Mouse (Mus musculus): ENCODE measurements around the gene Cpa2. TPM values are rescaled to one million over a fixed set of nuclear protein-coding genes. Genes with fewer than 3 reads are reported as not detected.

Gene Cpa2
- total RNA-seq, 4 experiments from 2014 or later: 0.31 TPM; not detected in 3

GRCm38 (mm10) chr6:30576477-30577203, 35.3 kb downstream of the Cpa2 start:
- no peak for DNase-seq (ENCODE audit: low spot score)

- no peak for DNase-seq (ENCODE audit: low spot score)
Measured at GRCm38 (mm10) chr6:30579961-30580840, 38.8 kb downstream of the Cpa2 start.

- DNase-seq (ENCODE audit: low spot score): no peak
Measured at GRCm38 (mm10) chr6:30580841-30581176, 39.4 kb downstream of the Cpa2 start.

GRCm38 (mm10) chr6:30586886-30587442, 45.6 kb downstream of the Cpa2 start:
- DNase-seq (ENCODE audit: low spot score): no peak

GRCm38 (mm10) chr6:30589819-30590218, 48.4 kb downstream of the Cpa2 start:
- no peak for DNase-seq (ENCODE audit: low spot score)

- no peak for DNase-seq (ENCODE audit: low spot score)
Measured at GRCm38 (mm10) chr6:30591851-30592404, 50.5 kb downstream of the Cpa2 start.

- DNase-seq (ENCODE audit: low spot score): no peak
Measured at GRCm38 (mm10) chr6:30592417-30592974, 51.1 kb downstream of the Cpa2 start.

GRCm38 (mm10) chr6:30594364-30594763, 53.0 kb downstream of the Cpa2 start:
- DNase-seq (ENCODE audit: low spot score): no peak

- no peak for DNase-seq (ENCODE audit: low spot score)
Measured at GRCm38 (mm10) chr6:30596230-30596898, 55.0 kb downstream of the Cpa2 start.

- DNase-seq (ENCODE audit: low spot score): no peak
Measured at GRCm38 (mm10) chr6:30600033-30600432, 58.7 kb downstream of the Cpa2 start.

- no peak for DNase-seq (ENCODE audit: low spot score)
Measured at GRCm38 (mm10) chr6:30600995-30601394, 59.6 kb downstream of the Cpa2 start.

GRCm38 (mm10) chr6:30604342-30604867, 63.0 kb downstream of the Cpa2 start:
- DNase-seq (ENCODE audit: low spot score): no peak

GRCm38 (mm10) chr6:30605111-30605510, 63.7 kb downstream of the Cpa2 start:
- DNase-seq (ENCODE audit: low spot score): no peak

GRCm38 (mm10) chr6:30605672-30606071, 64.3 kb downstream of the Cpa2 start:
- DNase-seq (ENCODE audit: low spot score): no peak

- DNase-seq (ENCODE audit: low spot score): no peak
Measured at GRCm38 (mm10) chr6:30610710-30611109, 69.3 kb downstream of the Cpa2 start, which contains the start of gene Cpa5. Cpa5 (plus strand) TSS chr6:30611010.

GRCm38 (mm10) chr6:30611212-30611611, 69.8 kb downstream of the Cpa2 start:
- no peak for DNase-seq (ENCODE audit: low spot score)

Other genes starting within 250 kb of the Cpa2 start
- 10 to 100 TPM; 59.8 to 73.0 (median 62.5) TPM for gene Ube2h, start 237.0 kb upstream of the Cpa2 start, total RNA-seq (2022)
- gene Zc3hc1, start 150.6 kb upstream of the Cpa2 start, total RNA-seq (2022): 10 to 100 TPM; 14.5 to 18.4 (median 16.6) TPM
- 10 to 100 TPM; 45.4 to 55.7 (median 50.9) TPM for gene Klhdc10, start 139.7 kb upstream of the Cpa2 start, total RNA-seq (2022)
- 10 to 100 TPM in 2 of 4 experiments, 1 to 10 TPM in 2; 7.3 to 12.4 (median 9.5) TPM for gene Tmem209, start 31.8 kb upstream of the Cpa2 start, total RNA-seq (2022)
- under 1 TPM in 1 of 4 experiments, not detected in 3; 0.40 TPM for gene Ssmem1, start 31.7 kb upstream of the Cpa2 start, total RNA-seq (2022)
- not detected for gene Cpa4, start 26.8 kb downstream of the Cpa2 start, total RNA-seq (2022)
- not detected for gene Cpa5, start 69.4 kb downstream of the Cpa2 start, total RNA-seq (2022)
- gene Cpa1, start 97.6 kb downstream of the Cpa2 start, total RNA-seq (2022): under 1 TPM in 2 of 4 experiments, not detected in 2; 0.19 to 0.20 TPM
- 1 to 10 TPM; 1.5 to 3.4 (median 2.1) TPM for gene Cep41, start 152.2 kb downstream of the Cpa2 start, total RNA-seq (2022)
- 1 to 10 TPM; 3.2 to 9.2 (median 7.6) TPM for gene Mest, start 182.0 kb downstream of the Cpa2 start, total RNA-seq (2022)

All from heart, adult 8-10 months (tissue).